Mouse (Mus musculus): ENCODE data around the gene Lpcat2.
A peak's percentile ranks its signal among the peaks of the same experiment; 100 is the strongest.

Lpcat2 gene

DNA sequence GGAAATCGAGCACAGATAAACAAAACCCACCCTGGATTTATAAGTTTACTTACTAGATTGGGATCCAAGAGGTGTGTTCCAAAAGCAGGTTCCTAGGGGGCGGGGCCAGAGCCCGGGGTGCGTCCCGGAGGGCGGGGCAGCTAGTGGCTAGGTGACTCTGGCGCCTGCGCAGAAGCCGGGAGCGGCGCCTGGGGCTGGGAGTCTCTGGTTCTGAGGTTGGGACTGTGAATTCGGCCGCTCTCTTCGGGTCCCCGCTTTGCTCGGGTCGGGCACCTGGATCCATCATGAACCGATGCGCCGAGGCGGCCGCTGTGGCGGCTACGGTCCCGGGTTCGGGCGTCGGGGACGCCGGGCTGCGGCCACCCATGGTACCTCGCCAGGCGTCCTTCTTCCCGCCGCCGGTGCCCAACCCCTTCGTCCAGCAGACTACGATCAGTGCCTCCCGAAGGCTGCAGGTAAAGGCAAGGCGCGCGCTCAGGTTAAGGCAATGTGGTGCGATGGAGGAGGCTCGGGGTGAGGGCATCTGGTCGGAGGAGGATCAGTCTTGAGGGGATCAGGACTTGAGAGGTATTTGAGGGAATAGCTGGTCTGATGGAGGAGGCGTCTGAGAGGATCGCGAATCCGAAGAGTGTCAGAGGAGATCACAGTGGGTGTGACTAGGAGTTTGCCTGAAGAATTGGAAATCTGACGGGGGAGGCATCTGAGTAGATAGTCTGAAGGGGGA, at the start of gene Lpcat2:
Lpcat2 (plus strand) TSS at position 169 of the 724 bp plus-strand sequence.
- peak; percentile 16 for DNase-seq (ENCODE audit: low read depth, low spot score)

DNA sequence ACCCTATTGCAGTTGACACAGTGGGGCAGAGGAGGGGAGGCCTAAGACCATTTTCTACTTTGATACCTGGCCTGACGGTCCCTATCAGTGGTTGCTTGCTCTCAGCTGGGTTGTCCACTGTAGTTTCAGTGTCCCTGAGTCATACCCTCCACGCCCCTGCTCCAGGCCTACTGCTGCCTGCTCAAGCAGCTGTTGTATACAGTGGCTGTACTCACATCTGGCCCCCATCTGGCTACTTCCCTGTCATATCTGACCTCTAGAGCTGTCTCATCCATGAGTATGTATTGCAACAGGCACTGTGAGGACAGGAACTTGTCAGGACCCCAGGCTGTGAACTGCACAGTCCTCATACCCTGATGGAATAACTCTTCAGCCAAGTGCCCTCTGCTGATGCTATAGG, 42.4 kb upstream of the Lpcat2 start:
- no peak for DNase-seq (ENCODE audit: low read depth, low spot score)

- no peak for DNase-seq (ENCODE audit: low read depth, low spot score)
Observed at GRCm38 (mm10) chr8:92815661-92816060, 39.5 kb upstream of the Lpcat2 start.

DNA sequence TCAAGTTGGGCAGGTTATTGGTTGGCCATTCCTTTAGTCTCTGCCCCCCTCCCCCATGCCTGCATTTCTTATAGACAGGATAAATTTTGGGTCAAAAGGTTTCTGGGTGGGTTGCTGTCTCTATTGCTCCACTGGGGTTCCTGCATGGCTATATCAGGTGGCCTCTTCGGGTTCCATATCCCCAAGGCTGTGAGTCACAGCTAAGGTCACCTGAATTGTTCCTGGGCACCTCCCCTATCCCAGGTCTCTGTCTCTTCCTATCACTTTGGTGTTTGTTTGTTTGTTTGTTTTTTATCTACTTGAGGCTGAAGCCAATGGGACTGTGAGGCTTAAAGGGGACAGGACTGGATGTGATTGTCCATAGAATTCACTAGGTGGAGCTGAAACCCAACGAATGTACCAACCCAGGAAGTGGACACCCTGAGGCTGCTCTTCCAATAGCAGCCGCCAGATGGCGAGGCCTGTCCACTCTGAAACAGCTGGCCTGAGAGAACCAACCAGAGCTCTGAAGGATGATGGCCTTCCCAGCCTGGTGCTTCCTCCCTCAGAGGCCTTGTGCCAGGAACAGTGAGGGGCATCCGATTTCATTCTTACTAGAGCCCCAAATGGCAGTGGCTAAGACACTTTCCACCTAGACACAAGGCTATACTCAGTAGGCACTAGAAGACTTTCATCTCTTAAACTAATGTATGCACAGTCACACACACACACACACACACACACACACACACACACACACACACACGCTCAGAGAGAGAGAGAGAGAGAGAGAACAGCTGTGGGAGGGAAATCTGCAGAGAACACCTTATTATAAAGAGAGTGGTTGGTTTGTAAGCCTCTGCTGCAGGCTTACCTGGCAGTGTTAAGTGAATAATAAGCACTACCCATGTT, 37.0 kb upstream of the Lpcat2 start:
- peak; percentile 29 for DNase-seq (ENCODE audit: low read depth, low spot score)

GRCm38 (mm10) chr8:92821151-92821550, 34.0 kb upstream of the Lpcat2 start:
- no peak for DNase-seq (ENCODE audit: low read depth, low spot score)

- no peak for DNase-seq (ENCODE audit: low read depth, low spot score)
Observed at GRCm38 (mm10) chr8:92822386-92822785, 32.8 kb upstream of the Lpcat2 start.

DNA sequence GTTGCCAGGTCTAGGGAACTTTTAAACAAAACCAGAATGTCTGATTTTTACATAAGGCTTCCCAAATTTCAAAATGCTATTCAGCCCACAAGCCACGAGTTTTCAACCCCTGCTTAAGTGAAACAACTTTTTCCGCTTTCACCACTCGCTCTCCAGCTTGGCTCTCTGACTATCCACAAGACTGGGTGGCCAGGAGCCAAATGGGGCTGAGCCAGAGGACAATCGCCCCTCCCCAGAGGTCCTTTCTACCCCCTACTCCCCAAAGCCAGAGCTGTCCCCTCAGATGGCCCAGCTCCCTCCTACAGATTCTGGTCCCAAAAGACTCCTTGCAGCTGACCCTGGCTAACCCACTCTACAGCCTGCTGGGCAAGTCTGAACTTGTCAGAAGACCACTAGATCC, 29.1 kb upstream of the Lpcat2 start:
- DNase-seq (ENCODE audit: low read depth, low spot score): no peak

DNA sequence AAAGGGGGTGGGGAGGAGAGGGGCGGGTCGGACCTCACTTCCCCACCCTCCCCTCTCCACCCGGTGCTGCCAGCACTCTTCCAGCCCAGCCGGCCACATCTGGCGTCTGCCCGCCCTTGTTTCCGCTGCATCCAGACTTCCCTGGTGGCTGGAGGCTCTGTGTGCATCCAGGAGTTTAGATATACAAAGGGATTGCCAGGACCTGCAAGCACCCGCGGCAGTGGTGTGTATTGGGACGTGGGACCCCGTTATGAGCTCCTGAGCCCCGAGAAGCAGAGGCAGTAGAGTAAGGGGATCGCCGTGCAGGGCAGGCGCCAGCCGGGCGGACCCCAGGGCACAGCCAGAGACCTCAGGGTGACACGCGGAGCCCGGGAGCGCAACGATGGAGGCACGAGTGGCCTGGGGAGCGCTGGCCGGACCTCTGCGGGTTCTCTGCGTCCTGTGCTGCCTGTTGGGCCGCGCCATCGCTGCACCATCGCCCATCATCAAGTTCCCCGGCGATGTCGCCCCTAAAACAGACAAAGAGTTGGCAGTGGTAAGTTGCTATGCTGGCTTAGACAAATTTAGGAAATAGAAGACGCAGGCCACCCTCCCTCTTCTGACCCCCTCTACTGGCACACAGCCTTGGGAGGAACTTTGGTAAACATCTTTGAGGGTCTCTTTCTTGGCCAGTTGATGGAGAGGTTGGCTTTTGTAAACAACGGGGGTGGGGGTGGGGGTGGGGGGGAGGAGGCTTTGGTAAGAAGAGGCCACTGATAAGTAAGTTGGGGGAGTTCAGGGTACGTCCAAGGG, 27.7 kb upstream of the Lpcat2 start, which contains the start of gene Mmp2:
Mmp2 (plus strand) TSS at position 49 of the 792 bp plus-strand sequence.
- no peak for DNase-seq (ENCODE audit: low read depth, low spot score)

DNA sequence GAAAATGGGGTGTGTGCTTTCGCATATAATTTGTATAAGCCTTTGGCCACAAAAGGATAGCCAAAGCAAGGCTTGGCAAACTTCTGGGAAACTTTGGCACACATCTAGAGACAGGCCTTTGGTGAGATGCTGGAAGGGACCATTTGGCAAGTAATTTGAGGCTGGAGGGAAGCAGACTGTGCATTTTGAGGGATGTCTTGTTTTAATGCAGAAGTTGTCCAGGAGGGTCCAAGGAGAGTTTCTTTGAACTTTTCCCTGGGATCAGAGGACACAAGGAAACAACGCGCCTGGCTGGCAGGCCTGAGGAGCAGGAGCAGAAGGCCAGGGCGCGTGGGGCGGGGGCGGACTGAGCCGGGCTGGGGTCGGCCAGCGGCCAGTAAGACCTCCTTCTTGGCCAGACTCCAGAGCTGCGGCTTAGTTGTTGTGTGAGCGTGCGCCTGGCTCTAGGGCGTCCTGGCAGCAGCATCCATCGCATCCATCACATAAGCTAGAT, 26.8 kb upstream of the Lpcat2 start:
- no peak for DNase-seq (ENCODE audit: low read depth, low spot score)

- DNase-seq (ENCODE audit: low read depth, low spot score): no peak
Observed at GRCm38 (mm10) chr8:92834065-92834731, 20.9 kb upstream of the Lpcat2 start.

DNA sequence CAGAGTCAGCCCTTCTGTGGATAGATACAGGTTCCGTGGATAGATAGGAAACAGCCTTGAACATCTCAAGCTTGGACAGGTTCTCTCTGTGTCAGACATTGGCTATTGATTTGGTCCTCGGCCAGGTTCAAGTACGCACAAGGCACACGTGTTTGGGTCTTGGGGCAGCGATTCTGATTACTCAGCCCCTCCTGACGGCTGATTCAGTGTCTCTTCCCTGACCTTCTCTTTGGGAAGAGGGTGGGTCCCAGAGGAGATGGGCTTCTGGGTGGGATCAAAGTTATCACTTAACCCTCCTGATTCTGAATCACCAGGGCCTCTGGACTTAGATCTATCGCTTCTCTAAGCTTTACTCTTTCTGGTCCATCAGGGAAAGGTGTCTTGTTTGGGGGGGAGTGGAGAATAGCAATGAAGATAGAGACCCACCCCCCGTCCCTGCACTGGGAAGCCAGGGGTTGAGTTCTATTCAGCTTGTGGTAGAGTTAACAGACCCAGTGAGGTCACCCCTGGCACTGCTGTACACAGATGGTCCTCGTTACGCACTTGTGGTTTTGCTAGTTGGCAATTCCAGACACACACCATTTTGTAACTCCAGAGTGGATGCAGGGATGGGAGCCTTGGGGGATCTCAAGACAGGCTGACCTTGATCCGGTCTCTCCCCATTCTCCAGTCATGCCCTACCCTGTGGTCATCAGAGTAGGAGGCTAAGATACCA, 20.2 kb upstream of the Lpcat2 start:
- DNase-seq (ENCODE audit: low read depth, low spot score): no peak

DNA sequence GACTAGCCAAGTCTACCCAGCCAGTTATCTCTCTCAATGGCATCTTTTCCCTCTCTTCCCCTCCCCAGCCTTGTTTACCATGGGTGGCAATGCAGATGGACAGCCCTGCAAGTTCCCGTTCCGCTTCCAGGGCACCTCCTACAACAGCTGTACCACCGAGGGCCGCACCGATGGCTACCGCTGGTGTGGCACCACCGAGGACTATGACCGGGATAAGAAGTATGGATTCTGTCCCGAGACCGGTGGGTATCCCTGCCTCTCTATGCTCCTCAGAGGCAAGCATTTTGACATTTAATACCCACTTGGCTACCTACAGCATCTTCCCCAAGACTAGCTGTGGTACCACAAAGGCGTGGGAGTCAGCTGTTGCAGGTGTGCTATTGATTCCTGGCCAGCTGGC, 19.2 kb upstream of the Lpcat2 start:
- no peak for DNase-seq (ENCODE audit: low read depth, low spot score)

- DNase-seq (ENCODE audit: low read depth, low spot score): no peak
Observed at GRCm38 (mm10) chr8:92838616-92839015, 16.5 kb upstream of the Lpcat2 start.

- DNase-seq (ENCODE audit: low read depth, low spot score): no peak
Observed at GRCm38 (mm10) chr8:92839161-92839560, 16.0 kb upstream of the Lpcat2 start.

DNA sequence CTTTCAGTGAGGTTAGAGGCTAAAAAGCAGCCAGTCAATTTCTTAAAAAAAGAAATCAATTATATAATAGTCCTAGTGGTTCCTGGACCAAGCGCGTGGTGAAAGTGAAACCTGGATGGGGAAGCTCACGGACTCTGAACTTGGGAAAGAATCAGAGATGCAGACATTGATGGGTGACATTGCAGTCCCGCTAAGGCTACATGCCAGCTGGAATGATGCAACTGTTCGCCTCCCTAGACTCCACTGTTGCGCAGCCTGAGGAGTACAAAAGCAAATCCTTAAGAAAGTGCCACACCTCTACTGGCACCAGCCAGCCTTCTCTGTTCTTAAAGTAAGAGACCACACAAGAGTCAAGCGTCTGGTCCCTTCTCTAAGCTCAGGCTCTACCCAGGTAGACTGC, 15.3 kb upstream of the Lpcat2 start:
- no peak for DNase-seq (ENCODE audit: low read depth, low spot score)

GRCm38 (mm10) chr8:92846684-92847083, 8.5 kb upstream of the Lpcat2 start:
- DNase-seq (ENCODE audit: low read depth, low spot score): no peak

DNA sequence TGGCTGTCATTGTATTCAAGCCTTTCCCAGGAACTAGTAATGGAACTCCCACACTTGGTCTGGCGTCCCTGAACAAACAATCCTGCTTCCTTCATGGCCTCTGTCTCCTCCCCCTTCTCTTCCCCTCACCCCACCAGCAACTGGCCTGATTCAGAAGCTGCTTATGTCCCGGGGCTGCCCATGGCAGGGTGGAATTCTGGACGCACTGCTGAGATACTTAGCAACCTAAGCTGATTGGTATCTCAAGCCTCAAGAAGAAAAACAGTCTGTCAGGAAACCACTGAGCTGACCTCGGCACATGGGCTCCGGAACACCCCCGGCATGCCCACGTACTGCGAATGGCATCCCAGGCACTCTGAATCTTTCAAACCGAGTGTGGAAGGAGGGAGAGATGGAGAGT, 7.8 kb upstream of the Lpcat2 start:
- DNase-seq (ENCODE audit: low read depth, low spot score): no peak

- no peak for DNase-seq (ENCODE audit: low read depth, low spot score)
Observed at GRCm38 (mm10) chr8:92849261-92849660, 5.9 kb upstream of the Lpcat2 start.

GRCm38 (mm10) chr8:92850239-92850638, 4.9 kb upstream of the Lpcat2 start:
- DNase-seq (ENCODE audit: low read depth, low spot score): no peak

- no peak for DNase-seq (ENCODE audit: low read depth, low spot score)
Observed at GRCm38 (mm10) chr8:92851381-92851780, 3.8 kb upstream of the Lpcat2 start.
